Comparison of ENCODE assay signal across 10 mouse cellular contexts in genomic region chr13:43452843-43453605, GRCm38 (mm10). TPM values are rescaled to one million over a fixed set of nuclear protein-coding genes. Genes with fewer than 3 reads are reported as not detected.
DNase-seq lines count a peak whose midpoint lies in the region; ATAC-seq and TF ChIP-seq lines count a peak whose summit lies in the region.
"Had no signal": no experiment of that assay in that cellular context is flagged by ENCODE, and none has a peak within 500 bp of the region (broad histone marks: within the 10 kb centered on the region; RNA-seq: fewer than 3 reads in every experiment).

No protein-coding gene starts in this region.

- H3K27ac ChIP-seq in forebrain, embryonic 14.5 days (ENCODE audit: low read depth, low read length): no peak overlapping the region
- H3K27ac ChIP-seq in forebrain, embryonic 16.5 days (ENCODE audit: low read length): no peak overlapping the region
- peak overlapping the region; percentile 49; the same call in 1 of the 2 replicates for H3K27ac ChIP-seq in layer of hippocampus, adult 2 months
- H3K27ac ChIP-seq: forebrain, embryonic 10.5 days; stomach, embryonic 15.5 days had no signal

- H3K27me3 ChIP-seq in forebrain, embryonic 14.5 days (replicated peaks; ENCODE audit: control insufficient read depth, insufficient read depth, low read length): no peaks in the 10 kb centered on the region
- H3K27me3 ChIP-seq in forebrain, embryonic 16.5 days (replicated peaks; ENCODE audit: control insufficient read depth, insufficient read depth, low read length): no peaks in the 10 kb centered on the region
- H3K27me3 ChIP-seq: stomach, embryonic 15.5 days had no signal

- peak; percentile 8 for DNase-seq in forebrain, embryonic 14.5 days (ENCODE audit: low spot score)
- DNase-seq in layer of hippocampus, adult 2 months (ENCODE audit: low spot score in 2 of 2): no peak
- no peak for DNase-seq in layer of hippocampus, adult 8-10 months (ENCODE audit: low spot score in 2 of 2)
- DNase-seq in T-cell, adult 2 months (ENCODE audit: low spot score): peak; percentile 75
- peak; percentile 25 to 28 for DNase-seq in natural killer cell, adult 2 months (ENCODE audit: low spot score in 2 of 2)
- DNase-seq in left cerebral cortex, postnatal 36 days (ENCODE audit: low spot score in 2 of 2): no peak
- DNase-seq in layer of hippocampus, adult 11-12 months (ENCODE audit: low spot score): no peak

- 28% methylated on average over 7 of the region's 7 CpGs for WGBS in forebrain, embryonic 14.5 days
- WGBS in forebrain, embryonic 16.5 days: 28% methylated on average over 7 of the region's 7 CpGs

- no peak for ATAC-seq in forebrain, embryonic 14.5 days
- no peak for ATAC-seq in forebrain, embryonic 16.5 days

- TF ChIP-seq CTCF in layer of hippocampus, adult 2 months (conservative IDR thresholded peaks at IDR 0.05): no peak

- H3K9me3 ChIP-seq in forebrain, embryonic 14.5 days (replicated peaks; ENCODE audit: control insufficient read depth, low read length): no peaks in the 10 kb centered on the region
- H3K9me3 ChIP-seq in forebrain, embryonic 16.5 days (ENCODE audit: control insufficient read depth, low read length): no peaks in the 10 kb centered on the region
- H3K9me3 ChIP-seq: forebrain, embryonic 10.5 days; stomach, embryonic 15.5 days had no signal

- intact Hi-C loops in left cerebral cortex, postnatal 36 days (cut with DNase I): no loop called here

- H3K36me3 ChIP-seq in forebrain, embryonic 14.5 days (ENCODE audit: control insufficient read depth, insufficient read depth, low read length): no peaks in the 10 kb centered on the region
- H3K36me3 ChIP-seq in forebrain, embryonic 16.5 days (ENCODE audit: control insufficient read depth, insufficient read depth): no peaks in the 10 kb centered on the region
- H3K36me3 ChIP-seq: stomach, embryonic 15.5 days had no signal

- no peak overlapping the region for H3K4me3 ChIP-seq in forebrain, embryonic 14.5 days (ENCODE audit: low read depth, low read length)
- no peak overlapping the region for H3K4me3 ChIP-seq in forebrain, embryonic 16.5 days (replicated peaks; ENCODE audit: low read length)
- no peak overlapping the region for H3K4me3 ChIP-seq in layer of hippocampus, adult 2 months
- H3K4me3 ChIP-seq: forebrain, embryonic 10.5 days; stomach, embryonic 15.5 days had no signal

- no peak overlapping the region for H3K4me2 ChIP-seq in forebrain, embryonic 14.5 days (ENCODE audit: low read length)
- H3K4me2 ChIP-seq in forebrain, embryonic 16.5 days (ENCODE audit: low read length): no peak overlapping the region
- H3K4me2 ChIP-seq: stomach, embryonic 15.5 days had no signal

- no peak overlapping the region for H3K9ac ChIP-seq in forebrain, embryonic 14.5 days (ENCODE audit: low read length)
- no peak overlapping the region for H3K9ac ChIP-seq in forebrain, embryonic 16.5 days (replicated peaks; ENCODE audit: low read depth, low read length)
- H3K9ac ChIP-seq: stomach, embryonic 15.5 days had no signal

- peaks cover 11% of the 10 kb centered on the region; the same call in 1 of the 2 replicates for H3K4me1 ChIP-seq in forebrain, embryonic 14.5 days (ENCODE audit: control insufficient read depth, insufficient read depth, low read length)
- peaks cover 6% of the 10 kb centered on the region for H3K4me1 ChIP-seq in forebrain, embryonic 16.5 days (replicated peaks; ENCODE audit: control insufficient read depth, insufficient read depth, low read length)

RNA-seq across cellular contexts. Expression of gene Ranbp9, which starts 28.1 kb away (rescaled TPM):
- polyA plus RNA-seq in forebrain, embryonic 14.5 days (2014; fragmentation: Nextera tagmentation; extraction: Ambion mirVana): 15.4 and 16.4 TPM in 2 replicates
- 11.9 and 12.1 TPM in 2 replicates for polyA plus RNA-seq in forebrain, embryonic 16.5 days (2015; fragmentation: Nextera tagmentation; extraction: Ambion mirVana)
- 10 to 100 TPM; 82.5 to 85.2 TPM for total RNA-seq in layer of hippocampus, adult 2 months (2021)
- total RNA-seq in layer of hippocampus, adult 8-10 months (2022): 100 to 1,000 TPM in 2 of 4 experiments, 10 to 100 TPM in 2; 89.6 to 111 (median 99.4) TPM
- 10 to 100 TPM; 95.4 to 99.3 TPM for total RNA-seq in left cerebral cortex, postnatal 36 days (2021)

RNA-seq across cellular contexts. Expression of gene Nol7, which starts 54.8 kb away (rescaled TPM):
- polyA plus RNA-seq in forebrain, embryonic 14.5 days (2014; fragmentation: Nextera tagmentation; extraction: Ambion mirVana): 175 and 196 TPM in 2 replicates
- 152 and 167 TPM in 2 replicates for polyA plus RNA-seq in forebrain, embryonic 16.5 days (2015; fragmentation: Nextera tagmentation; extraction: Ambion mirVana)
- 10 to 100 TPM; 88.4 to 89.6 TPM for total RNA-seq in layer of hippocampus, adult 2 months (2021)
- 10 to 100 TPM; 71.6 to 79.7 (median 73.1) TPM for total RNA-seq in layer of hippocampus, adult 8-10 months (2022)
- 10 to 100 TPM; 61.3 to 64.0 TPM for total RNA-seq in left cerebral cortex, postnatal 36 days (2021)

Comparison
In these comparisons a context has a peak if more than half of its experiments do, and no peak if none do; other contexts are left out.
1. DNase-seq: peak in forebrain, embryonic 14.5 days (single experiment), T-cell, adult 2 months (single experiment) and natural killer cell, adult 2 months (2 of 2); none in layer of hippocampus, adult 2 months (0 of 2), layer of hippocampus, adult 8-10 months (0 of 2), left cerebral cortex, postnatal 36 days (0 of 2) and layer of hippocampus, adult 11-12 months (single experiment).